Mouse (Mus musculus) kidney, postnatal 0 days (tissue): Measurements from ENCODE around the gene Atxn10. TPM values are rescaled to one million over a fixed set of nuclear protein-coding genes. Genes with fewer than 3 reads are reported as not detected.

Source experiments
- ATAC-seq: fragments of 200-750 bp; cut with Nextera tagmentation; replicated peaks from 2 replicates; pipeline ENCODE4 v1.8.0; 2017; ENCODE audit warnings: low read depth, moderate number of reproducible peaks, moderate TSS enrichment, moderate library complexity; ENCODE audit not compliant: low FRiP score
- DNase-seq: peaks from one replicate; pipeline ENCODE4 v3.0.0-alpha.2; 2016; ENCODE audit warnings: low spot score
- H3K27ac ChIP-seq: fragments of 300-500 bp; sonication (generic); 2 replicates; pipeline ENCODE4 v1.5.1; 2014; ENCODE audit warnings: mild to moderate bottlenecking
- H3K27me3 ChIP-seq: fragments of 300-500 bp; sonication (generic); 2 replicates; pipeline ENCODE4 v1.6.1; 2014; ENCODE audit warnings: low read length, mixed read lengths; ENCODE audit not compliant: insufficient read depth
- H3K36me3 ChIP-seq: fragments of 300-500 bp; sonication (generic); 2 replicates; pipeline ENCODE4 v1.6.1; 2014; ENCODE audit warnings: low read length, mixed read lengths; ENCODE audit not compliant: insufficient read depth
- H3K4me1 ChIP-seq: fragments of 300-500 bp; sonication (generic); replicated peaks from 2 replicates; pipeline ENCODE4 v1.6.1; 2014; ENCODE audit warnings: antibody characterized with exemption, low read length, mixed read lengths; ENCODE audit not compliant: insufficient read depth
- H3K4me2 ChIP-seq: fragments of 300-500 bp; sonication (generic); 2 replicates; pipeline ENCODE4 v1.6.1; 2014; ENCODE audit warnings: mild to moderate bottlenecking, low read length, moderate library complexity, mixed read lengths
- H3K4me3 ChIP-seq: fragments of 300-500 bp; sonication (generic); replicated peaks from 2 replicates; pipeline ENCODE4 v1.5.1; 2014; ENCODE audit warnings: low read depth, low read length
- H3K9ac ChIP-seq: fragments of 300-500 bp; sonication (generic); 2 replicates; pipeline ENCODE4 v1.6.1; 2014; ENCODE audit warnings: low read depth, low read length
- H3K9me3 ChIP-seq: fragments of 300-500 bp; sonication (generic); replicated peaks from 2 replicates; pipeline ENCODE4 v1.6.1; 2016; ENCODE audit warnings: low read length, inconsistent platforms, mixed read lengths
- CTCF ChIP-seq: IDR thresholded peaks from 2 replicates; pipeline ENCODE4 v1.5.1; 2016; ENCODE audit warnings: antibody characterized with exemption, low read depth, mild to moderate bottlenecking, moderate library complexity
- WGBS: fragments of 180-500 bp; shearing (Covaris S2); extraction: QIAGEN DNeasy Blood & Tissue Kit; methylation state at CpG from one replicate; pipeline ENCODE4 v1.1.7; 2014; 5-methylcytosine and 5-hydroxymethylcytosine counted together
- polyA plus RNA-seq: library from polyadenylated mRNA; unstranded; fragments of >200 nt; fragmentation: Nextera tagmentation; extraction: Ambion mirVana; gene quantifications from 2 replicates; pipeline ENCODE4 v1.2.1, GENCODE M21; 2015

Atxn10 gene
- polyA plus RNA-seq, 1 experiment from 2014 or later, result 215 TPM

- no peak overlapping the region for H3K27ac ChIP-seq
- H3K4me1 ChIP-seq, result no peaks in the 10 kb centered on the region
- WGBS, result 48% methylated on average over 2 of the region's 2 CpGs
- H3K27me3 ChIP-seq, result no peaks in the 10 kb centered on the region
- H3K36me3 ChIP-seq, result no peaks in the 10 kb centered on the region
- ATAC-seq (no peak), DNase-seq (no peak)
- TF ChIP-seq CTCF, result no peak
- H3K4me3 ChIP-seq, result no peak overlapping the region
- no peak overlapping the region for H3K4me2 ChIP-seq
- no peaks in the 10 kb centered on the region for H3K9me3 ChIP-seq
- no peak overlapping the region for H3K9ac ChIP-seq
These were observed 84.6 kb downstream of the Atxn10 start for GRCm38 (mm10) chr15:85420686-85421085.

- no peak for DNase-seq
These were observed 88.2 kb downstream of the Atxn10 start for GRCm38 (mm10) chr15:85424197-85424596.

GRCm38 (mm10) chr15:85428140-85428539 lies 92.1 kb downstream of the Atxn10 start:
- H3K36me3 ChIP-seq, result no peaks in the 10 kb centered on the region
- DNase-seq (no peak), ATAC-seq (no peak)
- no peaks in the 10 kb centered on the region for H3K4me1 ChIP-seq
- no peak overlapping the region for H3K27ac ChIP-seq
- H3K27me3 ChIP-seq, result no peaks in the 10 kb centered on the region
- H3K4me2 ChIP-seq, result no peak overlapping the region
- WGBS, result 83% methylated on average over 6 of the region's 6 CpGs
- no peak overlapping the region for H3K4me3 ChIP-seq
- no peak overlapping the region for H3K9ac ChIP-seq
- TF ChIP-seq CTCF, result no peak
- H3K9me3 ChIP-seq, result no peaks in the 10 kb centered on the region

More at GRCm38 (mm10) chr15:85424197-85424596, 88.2 kb downstream of the Atxn10 start:
- no peak overlapping the region for H3K9ac ChIP-seq
- H3K4me2 ChIP-seq, result no peak overlapping the region
- no peak overlapping the region for H3K27ac ChIP-seq
- H3K4me1 ChIP-seq, result no peaks in the 10 kb centered on the region
- ATAC-seq, result no peak
- no peaks in the 10 kb centered on the region for H3K36me3 ChIP-seq
- 57% methylated on average over 3 of the region's 3 CpGs for WGBS
- H3K4me3 ChIP-seq, result no peak overlapping the region
- H3K27me3 ChIP-seq, result no peaks in the 10 kb centered on the region
- H3K9me3 ChIP-seq, result no peaks in the 10 kb centered on the region
- TF ChIP-seq CTCF, result no peak

- Histone ChIP-seq H3K4me1 (no peaks in the 10 kb centered on the region), H3K4me2 (no peak overlapping the region), H3K4me3 (no peak overlapping the region), H3K27me3 (no peaks in the 10 kb centered on the region), H3K9me3 (no peaks in the 10 kb centered on the region), H3K36me3 (peaks cover 19% of the 10 kb centered on the region; the same call in 1 of the 2 replicates), H3K27ac (no peak overlapping the region), H3K9ac (no peak overlapping the region)
- DNase-seq, result no peak
- ATAC-seq, result no peak
- TF ChIP-seq CTCF, result no peak
- WGBS, result 91% methylated on average over 3 of the region's 3 CpGs
These were observed 106.5 kb downstream of the Atxn10 start for GRCm38 (mm10) chr15:85442568-85442967.

GRCm38 (mm10) chr15:85446652-85447051 lies 110.6 kb downstream of the Atxn10 start:
- Histone ChIP-seq H3K9ac (no peak overlapping the region), H3K9me3 (no peaks in the 10 kb centered on the region), H3K27ac (no peak overlapping the region), H3K4me2 (no peak overlapping the region), H3K4me1 (no peaks in the 10 kb centered on the region), H3K4me3 (no peak overlapping the region), H3K36me3 (0 out of 2 replicates have a peak, but pooled peaks cover 2% of the 10 kb centered on the region), H3K27me3 (no peaks in the 10 kb centered on the region)
- ATAC-seq (no peak), DNase-seq (no peak)
- TF ChIP-seq CTCF, result no peak
- WGBS, result 73% methylated on average over 3 of the region's 3 CpGs

GRCm38 (mm10) chr15:85456891-85457290 lies 120.8 kb downstream of the Atxn10 start:
- WGBS, result 71% methylated on average over 8 of the region's 8 CpGs
- Histone ChIP-seq H3K9me3 (no peaks in the 10 kb centered on the region), H3K4me1 (no peaks in the 10 kb centered on the region), H3K36me3 (0 out of 2 replicates have a peak, but pooled peaks cover 8% of the 10 kb centered on the region), H3K4me3 (no peak overlapping the region), H3K27me3 (no peaks in the 10 kb centered on the region), H3K9ac (no peak overlapping the region), H3K4me2 (no peak overlapping the region), H3K27ac (no peak overlapping the region)
- ATAC-seq (no peak), DNase-seq (no peak)
- no peak for TF ChIP-seq CTCF

- WGBS, result 75% methylated on average over 8 of the region's 8 CpGs
- no peak for ATAC-seq
- Histone ChIP-seq H3K4me2 (no peak overlapping the region), H3K27me3 (no peaks in the 10 kb centered on the region), H3K4me1 (no peaks in the 10 kb centered on the region), H3K9ac (no peak overlapping the region), H3K9me3 (no peaks in the 10 kb centered on the region), H3K27ac (no peak overlapping the region), H3K4me3 (no peak overlapping the region), H3K36me3 (0 out of 2 replicates have a peak, but pooled peaks cover 8% of the 10 kb centered on the region)
- TF ChIP-seq CTCF, result no peak
- no peak for DNase-seq
These were observed 121.8 kb downstream of the Atxn10 start for GRCm38 (mm10) chr15:85457838-85458237.
